Mouse (Mus musculus) intestine, embryonic 16.5 days (tissue): ENCODE results near the gene Mgp. TPM values are rescaled to one million over a fixed set of nuclear protein-coding genes. Genes with fewer than 3 reads are reported as not detected.
A peak's percentile ranks its signal among the peaks of the same experiment; 100 is the strongest.
"Not testable (repeated sequence)": the region's sequence is repeated elsewhere in the genome, so short reads cannot be mapped to it uniquely, and the experiment has no call there.

Experiments
- ATAC-seq: fragments of 200-750 bp; cut with Nextera tagmentation; 2 replicates; pipeline ENCODE4 v1.8.0; 2017; ENCODE audit warnings: moderate TSS enrichment, moderate library complexity
- H3K27ac ChIP-seq: fragments of 300-500 bp; sonication (generic); 2 replicates; pipeline ENCODE4 v1.5.1; 2014; ENCODE audit warnings: mild to moderate bottlenecking, low read length
- H3K27me3 ChIP-seq: fragments of 300-500 bp; sonication (generic); replicated peaks from 2 replicates; pipeline ENCODE4 v1.6.1; 2014; ENCODE audit warnings: low read length, control low read depth, mixed read lengths; ENCODE audit not compliant: control insufficient read depth, insufficient read depth
- H3K36me3 ChIP-seq: fragments of 300-500 bp; sonication (generic); 2 replicates; pipeline ENCODE4 v1.6.1; 2014; ENCODE audit warnings: low read length, control low read depth; ENCODE audit not compliant: control insufficient read depth, insufficient read depth
- H3K4me1 ChIP-seq: fragments of 300-500 bp; sonication (generic); 2 replicates; pipeline ENCODE4 v1.6.1; 2014; ENCODE audit warnings: low read length, control low read depth, mixed read lengths; ENCODE audit not compliant: control insufficient read depth, insufficient read depth
- H3K4me2 ChIP-seq: fragments of 300-500 bp; sonication (generic); 2 replicates; pipeline ENCODE4 v1.6.1; 2014; ENCODE audit warnings: low read depth, low read length, control low read depth
- H3K4me3 ChIP-seq: fragments of 300-500 bp; sonication (generic); 2 replicates; pipeline ENCODE4 v1.5.1; 2014; ENCODE audit warnings: mild to moderate bottlenecking, low read length
- H3K9ac ChIP-seq: fragments of 300-500 bp; sonication (generic); 2 replicates; pipeline ENCODE4 v1.6.1; 2014; ENCODE audit warnings: low read depth, low read length
- H3K9me3 ChIP-seq: fragments of 300-500 bp; sonication (generic); 2 replicates; pipeline ENCODE4 v1.6.1; 2016; ENCODE audit warnings: low read length, control low read depth; ENCODE audit not compliant: control insufficient read depth
- WGBS: fragments of 180-500 bp; shearing (Covaris S2); extraction: QIAGEN DNeasy Blood & Tissue Kit; methylation state at CpG from one replicate; pipeline ENCODE4 v1.1.7; 2014; 5-methylcytosine and 5-hydroxymethylcytosine counted together
- polyA plus RNA-seq: library from polyadenylated mRNA; unstranded; fragments of >200 nt; fragmentation: Nextera tagmentation; extraction: Ambion mirVana; gene quantifications from 2 replicates; pipeline ENCODE4 v1.2.1, GENCODE M21; 2015

Gene Mgp
- polyA plus RNA-seq, 1 experiment from 2014 or later, result 93.4 TPM

GRCm38 (mm10) chr6:136884766-136885165 lies 9.1 kb upstream of the Mgp start:
- 38% methylated on average over 1 of the region's 1 CpGs for WGBS
- H3K4me3 ChIP-seq, H3K27me3 ChIP-seq, ATAC-seq, H3K9me3 ChIP-seq, H3K27ac ChIP-seq, H3K36me3 ChIP-seq, H3K4me1 ChIP-seq, H3K4me2 ChIP-seq, H3K9ac ChIP-seq: not testable (repeated sequence)

DNA sequence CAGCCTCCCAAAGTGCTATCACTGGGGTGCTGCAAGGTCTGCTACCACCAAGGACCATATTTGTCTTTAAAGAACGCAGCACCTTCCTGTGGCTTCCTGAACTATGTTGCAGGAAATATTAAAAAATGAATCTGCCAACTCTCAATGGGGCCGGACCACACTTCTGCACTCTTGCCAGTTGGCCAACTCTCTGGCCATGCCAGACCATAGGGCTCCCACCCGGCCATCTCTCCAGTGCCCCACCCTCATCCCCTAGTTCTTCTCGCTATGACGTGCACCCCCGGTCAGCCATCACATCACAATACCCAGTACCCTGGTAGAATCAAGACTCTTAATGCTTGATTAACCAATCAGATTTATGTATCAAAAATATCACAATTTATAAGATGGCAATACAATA lies 8.3 kb upstream of the Mgp start:
- Histone ChIP-seq H3K4me3 (no peak overlapping the region), H3K4me2 (no peak overlapping the region)
- 93% methylated on average over 6 of the region's 6 CpGs for WGBS

DNA sequence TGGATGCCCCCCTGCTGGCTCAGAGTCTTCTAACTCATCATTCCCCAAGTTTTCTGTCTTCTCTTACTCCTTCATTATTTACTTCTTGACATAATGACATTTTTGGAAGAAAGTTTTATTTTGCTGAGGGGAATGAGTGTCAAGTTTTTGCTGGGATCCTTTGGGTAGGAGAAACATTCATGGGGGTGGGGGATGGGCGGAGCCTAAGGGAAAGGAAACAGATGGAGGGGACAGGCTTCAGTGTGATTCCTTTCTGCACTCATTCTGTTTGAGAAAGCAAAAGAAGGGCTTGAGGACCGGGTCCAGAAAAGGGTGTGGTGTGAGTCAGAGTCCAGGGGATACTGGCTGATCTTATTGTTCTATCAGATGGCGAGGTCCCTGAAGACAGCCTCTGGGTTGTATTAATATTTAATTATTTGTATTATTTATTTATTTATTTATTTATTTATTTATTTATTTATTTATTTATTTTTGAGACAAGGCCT lies 7.8 kb upstream of the Mgp start:
- Histone ChIP-seq H3K9me3 (no peaks in the 10 kb centered on the region), H3K4me2 (no peak overlapping the region), H3K27ac (no peak overlapping the region), H3K36me3 (no peaks in the 10 kb centered on the region), H3K9ac (no peak overlapping the region), H3K4me3 (no peak overlapping the region), H3K27me3 (no peaks in the 10 kb centered on the region), H3K4me1 (peaks cover 6% of the 10 kb centered on the region; the same call in 1 of the 2 replicates)
- ATAC-seq, result no peak
- 68% methylated on average over 3 of the region's 3 CpGs for WGBS

More for the DNA sequence above, 8.3 kb upstream of the Mgp start:
- no peak overlapping the region for H3K9ac ChIP-seq
- H3K36me3 ChIP-seq, result no peaks in the 10 kb centered on the region
- H3K9me3 ChIP-seq, result no peaks in the 10 kb centered on the region
- H3K27me3 ChIP-seq, result no peaks in the 10 kb centered on the region
- no peak for ATAC-seq
- H3K27ac ChIP-seq, result no peak overlapping the region
- H3K4me1 ChIP-seq, result peaks cover 6% of the 10 kb centered on the region; the same call in 1 of the 2 replicates

DNA sequence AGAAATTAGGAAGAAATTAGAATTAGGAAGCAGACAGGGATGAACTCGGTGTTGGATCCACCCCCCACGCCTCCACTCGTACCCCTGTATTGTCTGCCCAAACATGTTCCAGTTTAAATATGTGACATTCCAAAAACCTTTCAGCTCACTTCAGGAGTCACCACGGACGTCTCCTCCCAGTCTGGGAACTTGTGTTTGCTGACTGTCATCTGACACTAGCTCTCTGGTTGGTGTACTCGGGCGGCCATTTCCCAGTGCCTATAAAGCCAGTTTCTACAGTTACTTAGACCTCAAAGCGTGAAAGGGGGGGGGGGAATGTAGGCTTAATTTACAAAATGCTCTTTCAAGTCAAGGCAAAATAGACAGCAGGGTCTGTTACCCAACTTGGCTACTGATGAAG lies 6.1 kb upstream of the Mgp start:
- H3K4me1 ChIP-seq, result no peaks in the 10 kb centered on the region
- no peaks in the 10 kb centered on the region for H3K9me3 ChIP-seq
- no peak overlapping the region for H3K9ac ChIP-seq
- ATAC-seq, result no peak
- H3K4me2 ChIP-seq, result no peak overlapping the region
- no peaks in the 10 kb centered on the region for H3K27me3 ChIP-seq
- H3K4me3 ChIP-seq, result no peak overlapping the region
- no peak overlapping the region for H3K27ac ChIP-seq
- 68% methylated on average over 8 of the region's 8 CpGs for WGBS
- no peaks in the 10 kb centered on the region for H3K36me3 ChIP-seq

DNA sequence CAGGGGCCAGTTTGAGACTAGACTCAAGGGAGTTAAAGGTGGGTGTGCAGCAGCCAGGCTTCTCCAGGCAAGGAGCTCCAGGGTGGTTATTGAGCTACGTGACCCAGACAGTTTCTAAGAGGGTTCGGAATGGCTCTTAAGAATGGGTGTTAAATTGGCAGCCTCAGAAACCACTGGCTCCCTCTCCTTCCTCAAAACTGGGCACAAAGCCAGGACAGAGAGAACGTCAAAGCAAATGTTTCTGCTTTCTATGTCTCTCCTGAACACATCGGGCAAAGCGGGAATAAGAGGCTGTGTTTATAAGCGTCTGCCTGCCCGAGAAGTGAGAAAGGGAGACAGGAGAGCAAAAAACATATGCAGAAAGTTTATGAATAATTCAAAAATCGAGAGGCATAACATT lies 1.0 kb downstream of the Mgp start:
- ATAC-seq, result no peak
- Histone ChIP-seq H3K27me3 (no peaks in the 10 kb centered on the region), H3K36me3 (no peaks in the 10 kb centered on the region), H3K27ac (no peak overlapping the region), H3K4me2 (peak overlapping the region; percentile 27; the same call in 1 of the 2 replicates), H3K4me3 (no peak overlapping the region), H3K4me1 (peaks cover 4% of the 10 kb centered on the region; the same call in 1 of the 2 replicates), H3K9ac (no peak overlapping the region), H3K9me3 (no peaks in the 10 kb centered on the region)
- 41% methylated on average over 8 of the region's 8 CpGs for WGBS

- Histone ChIP-seq H3K4me1 (peaks cover 5% of the 10 kb centered on the region; the same call in 1 of the 2 replicates), H3K27me3 (no peaks in the 10 kb centered on the region), H3K9me3 (no peaks in the 10 kb centered on the region), H3K9ac (no peak overlapping the region), H3K4me2 (no peak overlapping the region), H3K27ac (no peak overlapping the region), H3K36me3 (no peaks in the 10 kb centered on the region), H3K4me3 (no peak overlapping the region)
- ATAC-seq, result no peak
- WGBS, result 61% methylated on average over 5 of the region's 5 CpGs
Observed at GRCm38 (mm10) chr6:136868921-136869320, 6.7 kb downstream of the Mgp start.

- no peaks in the 10 kb centered on the region for H3K27me3 ChIP-seq
- no peak overlapping the region for H3K4me3 ChIP-seq
- no peak overlapping the region for H3K9ac ChIP-seq
- peaks cover 5% of the 10 kb centered on the region; the same call in 1 of the 2 replicates for H3K4me1 ChIP-seq
- H3K4me2 ChIP-seq, result no peak overlapping the region
- no peaks in the 10 kb centered on the region for H3K36me3 ChIP-seq
- WGBS, result 66% methylated on average over 4 of the region's 4 CpGs
- no peaks in the 10 kb centered on the region for H3K9me3 ChIP-seq
- ATAC-seq, result no peak
- no peak overlapping the region for H3K27ac ChIP-seq
Observed at GRCm38 (mm10) chr6:136866150-136866549, 9.5 kb downstream of the Mgp start.

DNA sequence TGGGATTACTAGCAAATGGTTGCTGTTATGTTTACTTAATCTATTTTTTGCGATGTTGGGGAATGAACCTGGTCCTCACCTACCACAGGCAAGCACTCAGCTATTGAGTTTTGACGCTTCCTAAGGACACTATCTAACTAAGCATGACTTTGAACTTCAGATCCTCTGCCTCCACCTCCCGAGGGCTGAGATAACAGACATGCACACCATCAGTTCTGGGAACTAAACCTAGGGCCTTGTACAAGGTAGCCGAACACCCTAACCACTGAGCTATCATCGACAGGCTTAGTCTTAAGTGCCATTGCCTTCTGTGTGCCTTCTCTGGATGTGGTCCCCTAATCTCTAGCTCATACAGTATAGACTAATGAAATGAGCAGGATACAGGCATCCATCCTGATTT lies 10.3 kb downstream of the Mgp start:
- H3K4me2 ChIP-seq, result no peak overlapping the region
- 93% methylated on average over 5 of the region's 5 CpGs for WGBS
- no peak overlapping the region for H3K9ac ChIP-seq
- peaks cover 5% of the 10 kb centered on the region; the same call in 1 of the 2 replicates for H3K4me1 ChIP-seq
- no peak for ATAC-seq
- H3K4me3 ChIP-seq, result no peak overlapping the region
- H3K27me3 ChIP-seq, result no peaks in the 10 kb centered on the region
- no peaks in the 10 kb centered on the region for H3K36me3 ChIP-seq
- H3K9me3 ChIP-seq, result no peaks in the 10 kb centered on the region
- H3K27ac ChIP-seq, result no peak overlapping the region

DNA sequence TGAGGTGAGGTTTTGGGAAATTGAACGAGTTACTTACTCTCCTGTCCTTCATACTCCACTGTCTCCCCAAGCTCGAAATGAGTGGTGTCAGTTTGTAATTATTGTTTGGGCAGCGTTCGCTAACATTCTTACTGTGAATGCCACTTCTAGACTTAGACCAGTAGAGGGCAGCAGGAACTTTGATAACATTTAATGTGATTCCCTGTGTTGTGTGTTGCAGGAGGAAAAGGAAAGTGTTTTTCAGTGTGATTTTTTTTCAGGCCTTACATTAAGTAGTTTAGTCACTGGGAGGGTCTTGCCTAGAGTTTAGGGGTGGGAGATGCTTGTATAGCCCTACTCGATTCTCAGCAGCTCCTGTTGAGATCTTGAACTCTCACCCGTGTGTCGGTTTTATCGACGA lies 14.6 kb downstream of the Mgp start:
- WGBS, result 47% methylated on average over 9 of the region's 9 CpGs
- Histone ChIP-seq H3K4me2 (no peak overlapping the region), H3K4me3 (no peak overlapping the region), H3K4me1 (peaks cover 15% of the 10 kb centered on the region), H3K9ac (no peak overlapping the region), H3K27ac (no peak overlapping the region), H3K9me3 (no peaks in the 10 kb centered on the region), H3K27me3 (no peaks in the 10 kb centered on the region), H3K36me3 (no peaks in the 10 kb centered on the region)
- ATAC-seq, result 0 out of 2 replicates have a peak, but pooled peaks have one; percentile 27

- H3K9ac ChIP-seq, result no peak overlapping the region
- H3K27ac ChIP-seq, result peak overlapping the region; percentile 43; the same call in 1 of the 2 replicates
- H3K4me1 ChIP-seq, result peaks cover 17% of the 10 kb centered on the region
- ATAC-seq, result no peak
- H3K4me3 ChIP-seq, result no peak overlapping the region
- no peak overlapping the region for H3K4me2 ChIP-seq
- WGBS, result 46% methylated on average over 8 of the region's 8 CpGs
- H3K27me3 ChIP-seq, result no peaks in the 10 kb centered on the region
- H3K9me3 ChIP-seq, result no peaks in the 10 kb centered on the region
- H3K36me3 ChIP-seq, result no peaks in the 10 kb centered on the region
Observed at GRCm38 (mm10) chr6:136858420-136858819, 17.2 kb downstream of the Mgp start.
